Mouse (Mus musculus) neural tube, embryonic 12.5 days (tissue): ENCODE measurements around the gene Gm20388. TPM values are rescaled to one million over a fixed set of nuclear protein-coding genes. Genes with fewer than 3 reads are reported as not detected.

Experiments
- ATAC-seq: fragments of 200-750 bp; cut with Nextera tagmentation; 2 replicates; pipeline ENCODE4 v1.8.0; 2017; ENCODE audit warnings: low read depth, mild to moderate bottlenecking, moderate TSS enrichment, moderate library complexity; ENCODE audit not compliant: low FRiP score
- H3K27ac ChIP-seq: fragments of 300-500 bp; sonication (generic); 2 replicates; pipeline ENCODE4 v1.5.1; 2016
- H3K27me3 ChIP-seq: fragments of 300-500 bp; sonication (generic); replicated peaks from 2 replicates; pipeline ENCODE4 v1.6.1; 2016; ENCODE audit warnings: mild to moderate bottlenecking
- H3K36me3 ChIP-seq: fragments of 300-500 bp; sonication (generic); 2 replicates; pipeline ENCODE4 v1.6.1; 2016; ENCODE audit warnings: mild to moderate bottlenecking
- H3K4me1 ChIP-seq: fragments of 300-500 bp; sonication (generic); 2 replicates; pipeline ENCODE4 v1.6.1; 2016
- H3K4me2 ChIP-seq: fragments of 300-500 bp; sonication (generic); replicated peaks from 2 replicates; pipeline ENCODE4 v1.6.1; 2016; ENCODE audit warnings: mild to moderate bottlenecking
- H3K4me3 ChIP-seq: fragments of 300-500 bp; sonication (generic); 2 replicates; pipeline ENCODE4 v1.5.1; 2016
- H3K9ac ChIP-seq: fragments of 300-500 bp; sonication (generic); 2 replicates; pipeline ENCODE4 v1.6.1; 2016; ENCODE audit warnings: mild to moderate bottlenecking
- H3K9me3 ChIP-seq: fragments of 300-500 bp; sonication (generic); 2 replicates; pipeline ENCODE4 v1.6.1; 2016; ENCODE audit warnings: mild to moderate bottlenecking
- WGBS: fragments of 180-500 bp; shearing (Covaris S2); methylation state at CpG from one replicate; pipeline ENCODE4 v1.1.7; 2016; 5-methylcytosine and 5-hydroxymethylcytosine counted together
- polyA plus RNA-seq: library from polyadenylated mRNA; unstranded; fragments of >200 nt; fragmentation: Nextera tagmentation; extraction: Ambion mirVana; gene quantifications from 2 replicates; pipeline ENCODE4 v1.2.1, GENCODE M21; 2016

The Gm20388 gene
- polyA plus RNA-seq, 1 experiment from 2014 or later: not detected

- no peaks in the 10 kb centered on the region for H3K9me3 ChIP-seq
- no peak overlapping the region for H3K9ac ChIP-seq
- no peak overlapping the region for H3K27ac ChIP-seq
- no peak for ATAC-seq
- no peak overlapping the region for H3K4me3 ChIP-seq
- WGBS: 72% methylated on average over 4 of the region's 4 CpGs
- no peaks in the 10 kb centered on the region for H3K4me1 ChIP-seq
- peaks cover 19% of the 10 kb centered on the region for H3K27me3 ChIP-seq
- no peaks in the 10 kb centered on the region for H3K36me3 ChIP-seq
- no peak overlapping the region for H3K4me2 ChIP-seq
Measured at GRCm38 (mm10) chr8:119897069-119897468, 13.6 kb upstream of the Gm20388 start.

- Histone ChIP-seq H3K4me1 (no peaks in the 10 kb centered on the region), H3K4me2 (peak overlapping the region; percentile 20; the same call in 1 of the 2 replicates), H3K9ac (no peak overlapping the region), H3K27me3 (peaks cover 19% of the 10 kb centered on the region), H3K9me3 (no peaks in the 10 kb centered on the region), H3K4me3 (no peak overlapping the region), H3K36me3 (no peaks in the 10 kb centered on the region), H3K27ac (no peak overlapping the region)
- no peak for ATAC-seq
- WGBS: 26% methylated on average over 13 of the region's 13 CpGs
Measured at GRCm38 (mm10) chr8:119897933-119898332, 12.7 kb upstream of the Gm20388 start.

GRCm38 (mm10) chr8:119901349-119901748 lies 9.3 kb upstream of the Gm20388 start:
- H3K27ac ChIP-seq: no peak overlapping the region
- 78% methylated on average over 3 of the region's 3 CpGs for WGBS

GRCm38 (mm10) chr8:119901952-119902351 lies 8.7 kb upstream of the Gm20388 start:
- no peak overlapping the region for H3K4me2 ChIP-seq
- H3K27ac ChIP-seq: no peak overlapping the region
- no peaks in the 10 kb centered on the region for H3K4me1 ChIP-seq
- H3K9ac ChIP-seq: no peak overlapping the region
- H3K9me3 ChIP-seq: no peaks in the 10 kb centered on the region
- peaks cover 17% of the 10 kb centered on the region for H3K27me3 ChIP-seq
- no peak overlapping the region for H3K4me3 ChIP-seq
- ATAC-seq: no peak
- no peaks in the 10 kb centered on the region for H3K36me3 ChIP-seq
- 79% methylated on average over 8 of the region's 8 CpGs for WGBS

More at GRCm38 (mm10) chr8:119901349-119901748, 9.3 kb upstream of the Gm20388 start:
- no peaks in the 10 kb centered on the region for H3K36me3 ChIP-seq
- H3K9me3 ChIP-seq: no peaks in the 10 kb centered on the region
- no peak overlapping the region for H3K4me3 ChIP-seq
- H3K4me2 ChIP-seq: no peak overlapping the region
- no peak for ATAC-seq
- no peaks in the 10 kb centered on the region for H3K4me1 ChIP-seq
- no peak overlapping the region for H3K9ac ChIP-seq
- H3K27me3 ChIP-seq: peaks cover 19% of the 10 kb centered on the region

- no peaks in the 10 kb centered on the region for H3K9me3 ChIP-seq
- no peak overlapping the region for H3K9ac ChIP-seq
- H3K36me3 ChIP-seq: no peaks in the 10 kb centered on the region
- no peaks in the 10 kb centered on the region for H3K27me3 ChIP-seq
- WGBS: 47% methylated on average over 12 of the region's 12 CpGs
- no peak overlapping the region for H3K27ac ChIP-seq
- no peak for ATAC-seq
- H3K4me2 ChIP-seq: no peak overlapping the region
- no peaks in the 10 kb centered on the region for H3K4me1 ChIP-seq
- no peak overlapping the region for H3K4me3 ChIP-seq
Measured at GRCm38 (mm10) chr8:119904323-119904911, 6.2 kb upstream of the Gm20388 start.

- peak within 1 kb of the TSS; percentile 86 for H3K4me3 ChIP-seq
- 28% methylated on average over 13 of the region's 13 CpGs for WGBS
- H3K4me1 ChIP-seq: peaks cover 33% of the 10 kb centered on the region
- peak within 1 kb of the TSS; percentile 79 for H3K4me2 ChIP-seq
- H3K9me3 ChIP-seq: no peaks in the 10 kb centered on the region
- no peaks in the 10 kb centered on the region for H3K36me3 ChIP-seq
- ATAC-seq: no peak
- peak within 1 kb of the TSS; percentile 87 for H3K27ac ChIP-seq
- peak within 1 kb of the TSS; percentile 90 for H3K9ac ChIP-seq
- no peaks in the 10 kb centered on the region; the same call in 1 of the 2 replicates for H3K27me3 ChIP-seq
Measured at GRCm38 (mm10) chr8:119909944-119910546, 596 bp upstream of the Gm20388 start, which contains the start of gene Usp10. Usp10 (plus strand) TSS chr8:119910360.

GRCm38 (mm10) chr8:119911258-119911962 lies 769 bp downstream of the Gm20388 start:
- Histone ChIP-seq H3K4me2 (peak overlapping the region; percentile 79), H3K36me3 (no peaks in the 10 kb centered on the region), H3K4me3 (peak overlapping the region; percentile 86), H3K27me3 (no peaks in the 10 kb centered on the region; the same call in 1 of the 2 replicates), H3K9me3 (no peaks in the 10 kb centered on the region), H3K27ac (peak overlapping the region; percentile 87), H3K9ac (peak overlapping the region; percentile 90), H3K4me1 (peaks cover 38% of the 10 kb centered on the region)
- 0 out of 2 replicates have a peak, but pooled peaks have one; percentile 51 for ATAC-seq
- under 1% methylated on average over 30 of the region's 30 CpGs for WGBS

GRCm38 (mm10) chr8:119912643-119913042 lies 2.0 kb downstream of the Gm20388 start:
- H3K4me2 ChIP-seq: peak overlapping the region; percentile 79
- no peaks in the 10 kb centered on the region; the same call in 1 of the 2 replicates for H3K27me3 ChIP-seq
- no peak overlapping the region for H3K4me3 ChIP-seq
- H3K4me1 ChIP-seq: peaks cover 43% of the 10 kb centered on the region
- 0 out of 2 replicates have a peak overlapping the region, but pooled peaks have one; percentile 21 for H3K9ac ChIP-seq
- H3K36me3 ChIP-seq: no peaks in the 10 kb centered on the region
- no peak overlapping the region for H3K27ac ChIP-seq
- 50% methylated on average over 6 of the region's 6 CpGs for WGBS
- H3K9me3 ChIP-seq: no peaks in the 10 kb centered on the region
- no peak for ATAC-seq

GRCm38 (mm10) chr8:119913181-119913580 lies 2.5 kb downstream of the Gm20388 start:
- Histone ChIP-seq H3K9ac (no peak overlapping the region), H3K4me3 (no peak overlapping the region), H3K27ac (no peak overlapping the region), H3K4me2 (peak overlapping the region; percentile 79), H3K27me3 (no peaks in the 10 kb centered on the region; the same call in 1 of the 2 replicates), H3K9me3 (no peaks in the 10 kb centered on the region), H3K36me3 (peaks cover 3% of the 10 kb centered on the region; the same call in 1 of the 2 replicates), H3K4me1 (peaks cover 43% of the 10 kb centered on the region)
- no peak for ATAC-seq
- WGBS: 82% methylated on average over 3 of the region's 3 CpGs

GRCm38 (mm10) chr8:119914161-119914560 lies 3.5 kb downstream of the Gm20388 start:
- H3K4me1 ChIP-seq: peaks cover 43% of the 10 kb centered on the region
- no peak for ATAC-seq
- H3K9ac ChIP-seq: no peak overlapping the region
- H3K4me3 ChIP-seq: no peak overlapping the region
- no peak overlapping the region for H3K27ac ChIP-seq
- no peak overlapping the region for H3K4me2 ChIP-seq
- peaks cover 7% of the 10 kb centered on the region for H3K36me3 ChIP-seq
- no peaks in the 10 kb centered on the region; the same call in 1 of the 2 replicates for H3K27me3 ChIP-seq
- no peaks in the 10 kb centered on the region for H3K9me3 ChIP-seq
- 54% methylated on average over 2 of the region's 2 CpGs for WGBS

GRCm38 (mm10) chr8:119915298-119915697 lies 4.7 kb downstream of the Gm20388 start:
- no peak for ATAC-seq
- H3K27me3 ChIP-seq: no peaks in the 10 kb centered on the region
- H3K27ac ChIP-seq: no peak overlapping the region
- H3K36me3 ChIP-seq: peaks cover 7% of the 10 kb centered on the region
- H3K9me3 ChIP-seq: no peaks in the 10 kb centered on the region
- no peak overlapping the region for H3K4me2 ChIP-seq
- no peak overlapping the region for H3K9ac ChIP-seq
- H3K4me1 ChIP-seq: peaks cover 43% of the 10 kb centered on the region
- no peak overlapping the region for H3K4me3 ChIP-seq
- 93% methylated on average over 4 of the region's 4 CpGs for WGBS

GRCm38 (mm10) chr8:119916237-119916892 lies 5.7 kb downstream of the Gm20388 start:
- Histone ChIP-seq H3K4me2 (no peak overlapping the region), H3K4me1 (peaks cover 48% of the 10 kb centered on the region)

More at GRCm38 (mm10) chr8:119916237-119916892, 5.7 kb downstream of the Gm20388 start:
- peaks cover 7% of the 10 kb centered on the region for H3K36me3 ChIP-seq
- H3K9ac ChIP-seq: no peak overlapping the region
- ATAC-seq: no peak
- no peak overlapping the region for H3K4me3 ChIP-seq
- no peak overlapping the region for H3K27ac ChIP-seq
- H3K9me3 ChIP-seq: no peaks in the 10 kb centered on the region
- WGBS: 78% methylated on average over 16 of the region's 16 CpGs
- H3K27me3 ChIP-seq: no peaks in the 10 kb centered on the region
